Mouse (Mus musculus): ENCODE results near the gene Papln. TPM values are rescaled to one million over a fixed set of nuclear protein-coding genes. Genes with fewer than 3 reads are reported as not detected.

Gene Papln
- total and polyA plus RNA-seq, 3 experiments = 0.09 to 0.51 TPM; not detected in 1

DNA sequence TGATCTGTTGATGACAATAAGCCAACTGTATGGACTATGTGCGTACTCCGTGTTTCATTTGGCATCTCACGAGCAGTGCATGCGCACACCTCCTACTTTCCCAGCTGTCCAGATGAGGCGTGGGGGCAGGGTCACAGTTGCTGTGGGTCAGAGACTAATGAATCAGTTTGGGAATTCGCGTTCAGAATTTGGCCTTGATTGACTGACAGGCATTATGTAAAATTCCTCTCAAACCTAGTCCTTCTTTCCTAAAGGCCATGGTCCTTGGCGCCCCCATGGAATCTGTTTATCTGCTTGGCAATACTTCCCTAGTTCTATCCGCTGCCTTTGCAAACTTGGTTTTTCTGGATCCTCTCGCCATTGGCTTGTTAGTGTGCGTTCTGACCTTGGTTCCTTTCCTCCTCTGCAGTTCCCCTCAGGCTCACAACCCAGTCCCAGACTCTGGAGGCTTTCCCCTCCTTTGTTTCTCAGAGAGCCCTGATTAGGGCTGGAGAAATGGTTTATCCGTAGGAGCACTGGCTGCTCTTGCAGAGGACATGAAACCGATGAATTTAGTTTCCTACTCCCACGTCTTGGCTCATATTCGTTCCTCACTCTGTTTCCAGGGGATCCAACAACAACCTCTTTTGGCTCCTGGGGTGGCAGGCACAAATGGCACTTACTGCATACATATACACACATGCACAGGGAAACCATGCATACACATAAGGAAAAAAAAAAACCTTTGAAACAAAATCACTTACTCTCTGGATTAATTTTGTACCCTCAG is 46.8 kb upstream of the Papln start:
- no peak overlapping the region for H3K9ac ChIP-seq (ENCODE audit: insufficient read depth, low read depth)
- H3K4me2 ChIP-seq (ENCODE audit: insufficient read depth, low read depth, poor library complexity, severe bottlenecking) = no peak overlapping the region
- no peak for DNase-seq (ENCODE audit: extremely low read depth)
- TF ChIP-seq RAD21 (IDR thresholded peaks at IDR 0.05; ENCODE audit: low read depth, low read length) = no peak
- no peak for TF ChIP-seq ZNF384 (IDR thresholded peaks at IDR 0.05; ENCODE audit: low read depth, low read length)
- no peak for TF ChIP-seq MAZ (IDR thresholded peaks at IDR 0.05; ENCODE audit: low read depth, low read length)
- no peak for TF ChIP-seq MXI1 (IDR thresholded peaks at IDR 0.05; ENCODE audit: low read depth, low read length)
- TF ChIP-seq TCF12 (IDR thresholded peaks at IDR 0.05; ENCODE audit: low read depth, low read length) = no peak
- no peak for TF ChIP-seq UBTF (IDR thresholded peaks at IDR 0.05; ENCODE audit: low read depth, low read length)
- no peak for TF ChIP-seq SMC3 (IDR thresholded peaks at IDR 0.05; ENCODE audit: low read depth, low read length)
- no peak for TF ChIP-seq EP300 (IDR thresholded peaks at IDR 0.05; ENCODE audit: low read length)
- no peak for TF ChIP-seq ZC3H11A (IDR thresholded peaks at IDR 0.05; ENCODE audit: low read depth, low read length)
- no peak for TF ChIP-seq CHD2 (IDR thresholded peaks at IDR 0.05; ENCODE audit: low read length)
- H3K9me3 ChIP-seq (replicated peaks; ENCODE audit: low read length) = no peaks in the 10 kb centered on the region
- no peak overlapping the region for H3K4me3 ChIP-seq (replicated peaks in 1 of 3; ENCODE audit: low read depth in 2 of 3, low read length in 2 of 3, poor library complexity in 1 of 3)
- dilution Hi-C loops (cut with MboI; ENCODE audit: extremely low pct_ligation_motif_present, extremely low pct_unique_long_range_greater_than_20kb, low sequenced_read_pairs) = no loop called here
- in situ Hi-C loops (cut with MboI; ENCODE audit: low pct_ligation_motif_present, low pct_unique_long_range_greater_than_20kb, low sequenced_read_pairs) = loop anchor here (10.0 kb wide), 1 partner anchor 228 kb away; no protein-coding TSS in a partner anchor
- peaks cover 58 to 86% of the 10 kb centered on the region in 2 experiments for H3K36me3 ChIP-seq (replicated peaks in 1 of 2; ENCODE audit: control insufficient read depth in 1 of 2, insufficient read depth in 1 of 2, low read length in 1 of 2)
- H3K27ac ChIP-seq (ENCODE audit: insufficient read depth, low read depth) = no peak overlapping the region
- no peaks in the 10 kb centered on the region for H3K27me3 ChIP-seq (replicated peaks)
- peaks cover 0 to 8% of the 10 kb centered on the region in 2 experiments; a peak in 2 of 4 replicates for H3K4me1 ChIP-seq (ENCODE audit: control insufficient read depth in 1 of 2, insufficient read depth in 2 of 2)
- no peaks in the 10 kb centered on the region; the same call in 1 of the 2 replicates for H3K79me2 ChIP-seq (replicated peaks; ENCODE audit: control insufficient read depth, extremely low read depth, insufficient read depth, poor library complexity, severe bottlenecking)

DNA sequence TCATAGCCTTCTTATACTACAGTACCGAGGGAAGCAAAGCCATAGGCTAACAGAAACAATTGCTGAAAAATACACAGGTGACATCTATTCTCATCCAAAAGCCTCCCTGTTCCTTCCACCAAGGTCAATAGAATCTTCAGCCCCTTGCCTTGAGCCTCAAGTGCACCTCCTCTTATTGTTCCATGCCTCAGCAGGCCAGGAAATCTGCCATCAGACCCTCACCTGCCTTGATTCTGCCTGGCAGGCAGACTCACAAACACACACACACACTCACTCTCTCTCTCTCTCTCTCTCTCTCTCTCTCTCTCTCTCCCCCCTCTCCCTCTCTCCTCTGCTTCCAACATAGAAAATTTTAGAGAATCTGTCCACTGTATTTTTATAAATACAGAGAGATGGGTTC is 44.0 kb upstream of the Papln start:
- Histone ChIP-seq H3K9ac (ENCODE audit: insufficient read depth, low read depth) (no peak overlapping the region), H3K4me3 (replicated peaks in 1 of 3; ENCODE audit: low read depth in 2 of 3, low read length in 2 of 3, poor library complexity in 1 of 3) (no peak overlapping the region), H3K27ac (ENCODE audit: insufficient read depth, low read depth) (no peak overlapping the region), H3K27me3 (replicated peaks) (no peaks in the 10 kb centered on the region), H3K4me1 (ENCODE audit: control insufficient read depth in 1 of 2, insufficient read depth in 2 of 2) (peaks cover 6 to 28% of the 10 kb centered on the region in 2 experiments; a peak in 3 of 4 replicates), H3K9me3 (replicated peaks; ENCODE audit: low read length) (no peaks in the 10 kb centered on the region), H3K4me2 (ENCODE audit: insufficient read depth, low read depth, poor library complexity, severe bottlenecking) (no peak overlapping the region), H3K79me2 (replicated peaks; ENCODE audit: control insufficient read depth, extremely low read depth, insufficient read depth, poor library complexity, severe bottlenecking) (no peaks in the 10 kb centered on the region; the same call in 1 of the 2 replicates), H3K36me3 (replicated peaks in 1 of 2; ENCODE audit: control insufficient read depth in 1 of 2, insufficient read depth in 1 of 2, low read length in 1 of 2) (peaks cover 56 to 82% of the 10 kb centered on the region in 2 experiments)
- dilution Hi-C loops (cut with MboI; ENCODE audit: extremely low pct_ligation_motif_present, extremely low pct_unique_long_range_greater_than_20kb, low sequenced_read_pairs) = no loop called here
- in situ Hi-C loops (cut with MboI; ENCODE audit: low pct_ligation_motif_present, low pct_unique_long_range_greater_than_20kb, low sequenced_read_pairs) = loop anchor here (10.0 kb wide), 1 partner anchor 225 kb away; no protein-coding TSS in a partner anchor
- no peak for DNase-seq (ENCODE audit: extremely low read depth)
- no peak for TF ChIP-seq ZNF384 (IDR thresholded peaks at IDR 0.05; ENCODE audit: low read depth, low read length)
- TF ChIP-seq MAX (IDR thresholded peaks at IDR 0.05; ENCODE audit: low read length) = no peak
- TF ChIP-seq TBP (conservative IDR thresholded peaks at IDR 0.05; ENCODE audit: low read depth, low read length) = no peak
- no peak for TF ChIP-seq CTCF (conservative IDR thresholded peaks at IDR 0.05 in 1 of 2, IDR thresholded peaks at IDR 0.05 in 1 of 2; ENCODE audit: low read depth in 2 of 2, low read length in 2 of 2)
- no peak for TF ChIP-seq MEF2A (IDR thresholded peaks at IDR 0.05; ENCODE audit: borderline replicate concordance, low read depth, low read length)
- TF ChIP-seq PAX5 (IDR thresholded peaks at IDR 0.05; ENCODE audit: low read length) = no peak
- no peak for TF ChIP-seq ELF1 (IDR thresholded peaks at IDR 0.05; ENCODE audit: low read depth, low read length)
- no peak for TF ChIP-seq TCF12 (IDR thresholded peaks at IDR 0.05; ENCODE audit: low read depth, low read length)
- no peak for TF ChIP-seq ZC3H11A (IDR thresholded peaks at IDR 0.05; ENCODE audit: low read depth, low read length)
- TF ChIP-seq JUN (IDR thresholded peaks at IDR 0.05; ENCODE audit: insufficient read depth, low read depth, low read length) = no peak
- no peak for TF ChIP-seq USF1 (IDR thresholded peaks at IDR 0.05; ENCODE audit: low read depth, low read length)
- TF ChIP-seq RCOR1 (conservative IDR thresholded peaks at IDR 0.05; ENCODE audit: low read depth, low read length) = no peak

Data from CH12.LX (cell line).